Mouse (Mus musculus) CH12F3 (cell line): ENCODE data around the gene Pank3.
"Not testable (repeated sequence)": the region's sequence is repeated elsewhere in the genome, so short reads cannot be mapped to it uniquely, and the experiment has no call there.

Experiments
- in situ Hi-C: fragments of 300-500 bp; cut with MboI; formaldehyde crosslinking; loops from 2 replicates; pipeline ENCODE4 v1.14.3; 2020; ENCODE audit warnings: low sequenced_read_pairs

Pank3 gene

DNA sequence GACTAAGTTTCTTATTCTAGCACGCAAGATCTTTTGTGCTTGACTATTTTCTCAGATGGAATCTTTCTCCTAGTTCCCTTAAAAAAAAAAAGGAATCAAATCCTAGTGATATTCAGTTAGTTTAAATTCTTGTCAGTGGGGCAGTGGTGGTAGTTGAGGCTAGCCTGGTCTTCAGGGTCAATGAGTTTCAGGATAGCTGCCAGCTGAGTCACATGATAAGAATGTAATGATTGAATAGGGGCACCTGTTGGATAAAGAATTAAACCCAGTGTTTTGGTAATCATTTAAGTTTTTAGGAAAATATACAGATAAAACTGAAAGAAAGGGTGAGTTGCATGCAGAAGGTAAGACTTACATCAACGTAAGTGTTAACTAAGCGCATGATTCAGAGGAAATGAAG is 6.3 kb downstream of the Pank3 start:
- in situ Hi-C loops: no loop called here

GRCm38 (mm10) chr11:35776452-35776851 is 7.2 kb downstream of the Pank3 start:
- in situ Hi-C loops: no loop called here

GRCm38 (mm10) chr11:35780336-35780735 is 11.1 kb downstream of the Pank3 start:
- in situ Hi-C loops: no loop called here

GRCm38 (mm10) chr11:35782444-35782843 is 13.2 kb downstream of the Pank3 start:
- in situ Hi-C loops: no loop called here

GRCm38 (mm10) chr11:35783038-35783437 is 13.8 kb downstream of the Pank3 start:
- in situ Hi-C loops: no loop called here

DNA sequence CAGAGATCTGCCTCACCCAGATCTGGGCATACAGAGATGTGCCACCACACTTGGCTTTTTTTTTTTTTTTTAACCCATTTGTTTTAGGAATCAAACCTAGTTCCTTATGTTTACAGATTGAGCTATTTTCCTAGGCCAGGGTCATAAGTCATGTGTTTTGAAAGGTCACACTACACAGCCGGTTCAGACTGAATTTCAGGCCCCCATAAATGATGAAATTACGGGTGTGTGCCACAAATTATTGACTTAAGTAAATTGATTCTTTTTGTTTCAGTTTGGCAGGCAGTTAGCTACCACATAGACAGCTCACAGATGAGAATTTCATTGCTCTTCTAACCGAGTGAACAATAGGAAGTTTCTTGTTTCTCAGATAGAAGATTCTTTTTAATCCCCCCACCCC is 14.7 kb downstream of the Pank3 start:
- in situ Hi-C loops: no loop called here

GRCm38 (mm10) chr11:35784537-35784936 is 15.3 kb downstream of the Pank3 start:
- in situ Hi-C loops: no loop called here

DNA sequence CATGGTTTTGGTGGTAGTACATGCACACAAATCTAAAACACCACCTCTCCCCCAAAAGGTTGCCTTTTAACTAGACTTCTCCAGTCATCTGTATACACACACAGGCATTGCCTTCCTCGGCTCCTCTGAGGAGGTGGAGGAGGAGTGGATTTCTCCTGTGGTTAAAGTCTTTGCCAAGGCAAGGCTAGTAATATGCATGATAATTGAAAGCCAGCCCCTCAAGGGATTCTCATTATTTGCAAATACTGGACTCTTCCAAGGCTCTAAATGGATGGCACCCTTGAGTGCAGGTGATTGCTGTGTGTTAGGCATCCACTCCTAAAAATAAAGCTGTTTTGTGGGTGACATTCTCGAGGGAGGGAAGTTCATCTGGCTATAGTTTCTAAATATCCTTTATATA is 19.2 kb downstream of the Pank3 start:
- in situ Hi-C loops: no loop called here

DNA sequence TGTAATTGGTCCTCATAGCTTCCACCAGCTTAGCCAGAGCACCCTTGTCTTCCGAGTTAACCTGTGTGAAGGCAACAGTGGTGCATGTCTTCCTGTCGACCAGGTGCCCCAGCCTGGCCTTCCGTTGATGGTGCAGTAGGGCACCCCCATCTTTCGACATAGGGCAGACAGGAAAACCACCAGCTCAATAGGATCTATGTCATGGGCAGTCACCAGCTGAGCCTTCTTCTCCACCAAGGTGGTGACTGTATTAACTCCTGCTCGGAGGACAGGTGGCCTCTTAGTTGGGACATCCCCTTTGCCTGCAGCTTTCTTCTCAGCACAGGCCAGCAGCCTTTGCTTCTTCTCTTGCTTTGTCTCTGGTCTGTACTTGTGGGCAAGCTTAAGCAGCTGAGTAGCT is 23.5 kb downstream of the Pank3 start:
- in situ Hi-C loops: not testable (repeated sequence)

GRCm38 (mm10) chr11:35797751-35798494 is 28.6 kb downstream of the Pank3 start:
- in situ Hi-C loops: no loop called here

DNA sequence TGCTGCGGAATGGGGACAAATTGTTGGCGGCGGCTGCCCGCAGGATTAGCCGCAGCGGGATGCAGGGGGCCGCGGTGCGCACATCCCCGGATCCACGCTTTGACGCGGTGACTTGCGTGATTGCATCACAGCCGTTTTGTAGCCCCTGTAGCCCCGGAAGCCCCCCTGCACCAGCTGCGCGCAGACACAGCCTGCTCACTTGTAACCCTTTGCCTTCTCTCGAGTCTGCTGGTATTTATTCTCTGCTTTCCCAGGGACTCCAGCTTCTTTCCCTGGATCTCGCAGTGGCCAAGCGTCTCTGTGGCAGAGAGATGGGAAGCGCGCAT is 29.2 kb downstream of the Pank3 start:
- in situ Hi-C loops: no loop called here

DNA sequence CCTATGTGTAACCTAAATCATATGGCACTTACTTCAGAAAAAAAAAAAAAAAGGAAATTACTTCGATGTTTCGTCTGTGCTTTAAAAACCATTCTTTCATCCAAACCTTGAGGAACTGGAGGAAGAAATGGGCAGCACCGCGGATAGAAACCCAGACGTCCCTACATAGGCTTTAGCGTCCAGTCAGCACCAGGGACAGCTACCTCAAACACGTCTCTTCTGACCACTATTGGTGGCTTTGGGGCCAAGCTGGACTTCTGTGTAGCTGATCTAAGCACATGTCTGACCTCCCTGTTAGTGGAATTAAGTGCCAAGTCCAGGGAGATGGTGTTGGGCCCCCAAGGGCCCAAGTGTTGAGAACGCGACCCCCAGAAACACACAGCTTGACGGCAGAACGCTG is 29.6 kb downstream of the Pank3 start, which contains the start of gene Fbll1:
Fbll1 (minus strand) TSS at position 11 of the 400 bp plus-strand sequence.
- in situ Hi-C loops: no loop called here

DNA sequence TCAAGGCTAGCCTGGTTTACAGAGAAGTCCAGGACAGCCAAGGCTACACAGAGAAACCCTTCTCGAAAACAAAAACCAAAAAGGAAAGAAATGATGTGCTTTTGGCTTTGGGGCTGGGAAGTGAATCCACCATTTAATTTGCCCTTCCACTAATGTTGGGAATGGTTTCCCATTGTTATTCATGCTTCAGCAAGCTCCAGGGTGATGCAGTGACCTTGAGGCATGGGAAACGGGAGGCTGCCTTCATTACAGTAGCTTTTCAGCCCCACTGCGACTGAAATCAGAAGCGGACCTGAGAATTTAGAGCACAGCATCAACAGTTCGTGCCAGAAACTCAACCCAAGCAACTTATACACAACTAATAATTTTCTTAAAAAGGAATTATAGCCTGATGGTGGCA is 32.0 kb downstream of the Pank3 start:
- in situ Hi-C loops: no loop called here

GRCm38 (mm10) chr11:35811458-35811857 is 42.2 kb downstream of the Pank3 start:
- in situ Hi-C loops: no loop called here

DNA sequence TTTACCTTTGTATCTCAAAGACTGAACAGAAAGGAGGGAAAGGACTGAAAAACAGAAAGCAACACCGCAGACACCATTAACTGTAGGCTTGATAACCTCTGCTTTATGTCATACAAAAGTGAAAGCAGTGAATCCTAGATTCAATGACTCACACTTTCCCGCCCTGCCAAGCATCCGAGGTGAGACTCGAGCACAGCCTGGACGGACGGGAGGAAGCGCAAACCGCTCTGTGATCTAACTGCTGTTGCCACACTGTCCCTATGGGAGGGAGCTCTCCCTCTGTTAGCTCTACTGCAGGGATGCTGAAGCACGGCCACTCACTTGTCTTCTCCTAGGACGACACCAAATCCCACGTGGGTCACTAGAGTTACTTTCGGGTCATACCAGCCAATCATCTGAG is 47.0 kb downstream of the Pank3 start:
- in situ Hi-C loops: no loop called here

GRCm38 (mm10) chr11:35827714-35828113 is 58.4 kb downstream of the Pank3 start:
- in situ Hi-C loops: no loop called here

DNA sequence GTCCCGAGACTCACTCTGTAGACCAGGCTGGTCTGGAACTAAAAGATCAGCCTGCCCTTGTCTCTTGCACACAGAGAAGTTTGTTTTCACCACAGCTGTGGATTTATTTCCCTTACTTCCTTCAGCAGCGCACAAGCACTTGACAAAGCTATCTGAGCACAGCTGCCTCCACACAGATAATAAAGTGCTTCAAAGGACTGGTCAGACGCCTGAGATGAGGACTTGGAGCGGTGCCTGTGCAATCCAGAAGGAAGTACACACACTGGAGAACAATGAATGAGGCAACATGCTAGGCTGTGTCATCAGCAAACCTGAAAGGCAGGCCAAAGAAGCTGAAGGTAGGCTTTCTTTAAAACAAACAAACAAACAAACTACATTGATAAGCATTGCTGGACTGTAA is 62.9 kb downstream of the Pank3 start:
- in situ Hi-C loops: no loop called here

DNA sequence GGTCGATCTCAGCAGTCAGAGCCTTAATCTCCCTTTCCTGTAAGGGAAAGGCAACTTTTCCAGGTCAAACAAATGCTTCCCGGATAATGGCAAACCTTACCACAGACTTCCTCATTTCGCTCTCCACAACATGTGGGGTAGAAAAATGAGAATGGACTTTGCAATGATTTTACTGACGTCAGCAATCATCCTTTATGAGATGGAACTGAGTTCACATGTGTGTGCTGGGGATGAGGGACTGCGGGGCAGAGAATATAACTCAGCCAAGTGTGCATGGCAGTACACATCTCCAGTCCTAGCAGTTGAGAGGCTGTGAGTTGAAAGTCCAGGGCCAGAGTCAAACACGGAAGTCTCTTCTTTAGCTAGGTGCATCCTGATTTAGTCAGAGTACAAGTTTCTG is 64.0 kb downstream of the Pank3 start:
- in situ Hi-C loops: no loop called here

GRCm38 (mm10) chr11:35834022-35834760 is 64.9 kb downstream of the Pank3 start, which contains the start of gene Rars:
Gene Rars, minus strand, starts transcription at chr11:35834506.
- in situ Hi-C loops: no loop called here

DNA sequence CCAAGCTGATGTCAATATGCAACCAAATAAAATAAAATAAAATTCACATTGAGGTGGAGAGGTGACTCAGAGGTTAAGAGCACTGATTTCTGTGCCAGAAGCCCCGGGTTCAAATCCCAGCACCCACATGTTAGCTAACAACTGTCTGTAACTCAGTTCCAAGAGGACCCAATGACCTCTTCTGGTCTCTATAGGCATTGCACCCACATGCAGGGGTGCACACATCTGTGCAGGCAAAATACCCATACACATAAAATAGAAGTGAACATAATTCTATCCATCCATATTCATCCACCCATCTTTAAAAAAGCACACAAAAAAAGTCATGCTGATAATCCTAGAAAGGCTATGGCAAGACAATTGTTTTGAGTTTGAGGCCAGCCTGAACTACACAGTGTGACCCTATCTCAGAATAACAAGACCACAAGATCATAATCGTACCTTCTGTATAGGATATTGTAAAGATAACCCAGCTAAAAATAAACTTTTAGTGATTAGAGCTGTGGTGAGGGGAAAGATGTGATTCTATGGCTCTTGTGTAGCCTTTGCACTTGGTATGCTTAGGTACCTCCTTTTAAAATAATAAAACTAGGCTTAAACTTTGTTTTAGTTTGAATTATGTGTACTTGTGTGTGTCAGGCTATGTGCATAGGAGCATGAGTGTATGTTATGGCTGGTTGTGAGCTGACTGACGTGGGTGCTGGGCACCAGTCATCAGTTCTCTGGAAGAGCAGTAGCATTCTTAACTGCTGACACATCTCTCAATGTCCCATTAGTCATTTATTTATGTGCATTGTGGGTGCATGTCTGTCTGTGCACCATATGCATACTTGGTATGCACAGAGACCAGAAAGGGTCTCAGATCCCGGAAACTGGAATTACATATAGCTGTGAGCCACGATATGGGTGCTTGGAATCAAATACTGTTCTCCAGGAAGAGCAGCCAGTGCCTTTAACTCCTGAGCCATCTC is 68.2 kb downstream of the Pank3 start:
- in situ Hi-C loops: no loop called here
